Mouse (Mus musculus) kidney, embryonic 15.5 days (tissue): ENCODE measurements around the gene Best1. TPM values are rescaled to one million over a fixed set of nuclear protein-coding genes. Genes with fewer than 3 reads are reported as not detected.

Experiments used
- ATAC-seq: fragments of 200-750 bp; cut with Nextera tagmentation; replicated peaks from 2 replicates; pipeline ENCODE4 v1.8.0; 2017; ENCODE audit warnings: moderate TSS enrichment; ENCODE audit not compliant: low FRiP score
- H3K27ac ChIP-seq: fragments of 300-500 bp; sonication (generic); 2 replicates; pipeline ENCODE4 v1.5.1; 2015; ENCODE audit warnings: mild to moderate bottlenecking, inconsistent platforms
- H3K27me3 ChIP-seq: fragments of 300-500 bp; sonication (generic); 2 replicates; pipeline ENCODE4 v1.6.1; 2015; ENCODE audit warnings: inconsistent platforms
- H3K36me3 ChIP-seq: fragments of 300-500 bp; sonication (generic); 2 replicates; pipeline ENCODE4 v1.6.1; 2015; ENCODE audit warnings: inconsistent platforms
- H3K4me1 ChIP-seq: fragments of 300-500 bp; sonication (generic); 2 replicates; pipeline ENCODE4 v1.6.1; 2015; ENCODE audit warnings: inconsistent platforms
- H3K4me2 ChIP-seq: fragments of 300-500 bp; sonication (generic); 2 replicates; pipeline ENCODE4 v1.6.1; 2015; ENCODE audit warnings: moderate library complexity, mild to moderate bottlenecking, inconsistent platforms
- H3K4me3 ChIP-seq: fragments of 300-500 bp; sonication (generic); replicated peaks from 2 replicates; pipeline ENCODE4 v1.5.1; 2015; ENCODE audit warnings: mild to moderate bottlenecking, inconsistent platforms
- H3K9ac ChIP-seq: fragments of 300-500 bp; sonication (generic); 2 replicates; pipeline ENCODE4 v1.6.1; 2015; ENCODE audit warnings: mild to moderate bottlenecking, inconsistent platforms
- H3K9me3 ChIP-seq: fragments of 300-500 bp; sonication (generic); replicated peaks from 2 replicates; pipeline ENCODE4 v1.6.1; 2016; ENCODE audit warnings: inconsistent platforms
- WGBS: fragments of 180-500 bp; shearing (Covaris S2); methylation state at CpG from one replicate; pipeline ENCODE4 v1.1.7; 2015; ENCODE audit warnings: mixed read lengths; 5-methylcytosine and 5-hydroxymethylcytosine counted together
- polyA plus RNA-seq: library from polyadenylated mRNA; unstranded; fragments of >200 nt; fragmentation: Nextera tagmentation; extraction: Ambion mirVana; gene quantifications from 2 replicates; pipeline ENCODE4 v1.2.1, GENCODE M21; 2015

The Best1 gene
- polyA plus RNA-seq = 1.4 and 1.7 TPM in 2 replicates

GRCm38 (mm10) chr19:10001206-10001969 lies at the start of gene Best1, which contains the start of gene Rab3il1:
Gene Best1 (minus strand): TSS chr19:10001633.
Gene Rab3il1 (plus strand): TSS chr19:10001669.
- H3K36me3 ChIP-seq = no peaks in the 10 kb centered on the region
- H3K4me1 ChIP-seq = no peaks in the 10 kb centered on the region
- H3K9ac ChIP-seq = no peak within 1 kb of the TSS
- H3K27me3 ChIP-seq = no peaks in the 10 kb centered on the region
- H3K9me3 ChIP-seq = no peaks in the 10 kb centered on the region
- no peak within 1 kb of the TSS for H3K4me2 ChIP-seq
- no peak for ATAC-seq
- H3K27ac ChIP-seq = no peak within 1 kb of the TSS
- 59% methylated on average over 7 of the region's 7 CpGs for WGBS
- no peak within 1 kb of the TSS for H3K4me3 ChIP-seq

- ATAC-seq = no peak
These were observed 49.0 kb upstream of the Best1 start for GRCm38 (mm10) chr19:10050438-10050837.

GRCm38 (mm10) chr19:10049533-10049932 lies 48.1 kb upstream of the Best1 start:
- no peak overlapping the region for H3K4me2 ChIP-seq
- peaks cover 20% of the 10 kb centered on the region; the same call in 1 of the 2 replicates for H3K36me3 ChIP-seq
- H3K9ac ChIP-seq = no peak overlapping the region
- H3K27me3 ChIP-seq = no peaks in the 10 kb centered on the region
- peaks cover 15% of the 10 kb centered on the region for H3K4me1 ChIP-seq
- no peaks in the 10 kb centered on the region for H3K9me3 ChIP-seq
- no peak overlapping the region for H3K4me3 ChIP-seq
- no peak overlapping the region for H3K27ac ChIP-seq
- no peak for ATAC-seq

More at GRCm38 (mm10) chr19:10050438-10050837, 49.0 kb upstream of the Best1 start:
- Histone ChIP-seq H3K27ac (no peak overlapping the region), H3K4me1 (peaks cover 15% of the 10 kb centered on the region), H3K4me3 (no peak overlapping the region), H3K4me2 (no peak overlapping the region), H3K9ac (no peak overlapping the region), H3K36me3 (peaks cover 27% of the 10 kb centered on the region), H3K27me3 (no peaks in the 10 kb centered on the region), H3K9me3 (no peaks in the 10 kb centered on the region)
- WGBS = 78% methylated on average over 2 of the region's 2 CpGs

- no peak for ATAC-seq
- no peaks in the 10 kb centered on the region for H3K27me3 ChIP-seq
- WGBS = 48% methylated on average over 3 of the region's 3 CpGs
These were observed 45.5 kb upstream of the Best1 start for GRCm38 (mm10) chr19:10046983-10047382.

GRCm38 (mm10) chr19:10046346-10046745 lies 44.9 kb upstream of the Best1 start:
- Histone ChIP-seq H3K4me2 (no peak overlapping the region), H3K36me3 (no peaks in the 10 kb centered on the region), H3K4me1 (peaks cover 38% of the 10 kb centered on the region), H3K9ac (no peak overlapping the region), H3K27ac (no peak overlapping the region), H3K9me3 (no peaks in the 10 kb centered on the region), H3K4me3 (no peak overlapping the region), H3K27me3 (no peaks in the 10 kb centered on the region)
- no peak for ATAC-seq
- whole genome bisulfite sequencing = 46% methylated on average over 4 of the region's 4 CpGs

More at GRCm38 (mm10) chr19:10046983-10047382, 45.5 kb upstream of the Best1 start:
- H3K36me3 ChIP-seq = no peaks in the 10 kb centered on the region
- no peak overlapping the region for H3K27ac ChIP-seq
- H3K9ac ChIP-seq = no peak overlapping the region
- H3K4me1 ChIP-seq = peaks cover 34% of the 10 kb centered on the region
- no peak overlapping the region for H3K4me3 ChIP-seq
- H3K9me3 ChIP-seq = no peaks in the 10 kb centered on the region
- no peak overlapping the region for H3K4me2 ChIP-seq

GRCm38 (mm10) chr19:10045707-10046106 lies 44.3 kb upstream of the Best1 start:
- 87% methylated on average over 2 of the region's 2 CpGs for WGBS
- no peak overlapping the region for H3K9ac ChIP-seq
- H3K9me3 ChIP-seq = no peaks in the 10 kb centered on the region
- peaks cover 44% of the 10 kb centered on the region for H3K4me1 ChIP-seq
- no peak overlapping the region for H3K27ac ChIP-seq
- ATAC-seq = no peak
- no peaks in the 10 kb centered on the region for H3K36me3 ChIP-seq
- H3K4me2 ChIP-seq = no peak overlapping the region
- no peaks in the 10 kb centered on the region for H3K27me3 ChIP-seq
- H3K4me3 ChIP-seq = no peak overlapping the region

- no peak overlapping the region for H3K4me3 ChIP-seq
- H3K27ac ChIP-seq = no peak overlapping the region
- no peaks in the 10 kb centered on the region for H3K27me3 ChIP-seq
- H3K9me3 ChIP-seq = no peaks in the 10 kb centered on the region
- H3K4me2 ChIP-seq = peak overlapping the region; percentile 94
- peaks cover 46% of the 10 kb centered on the region for H3K4me1 ChIP-seq
- ATAC-seq = no peak
- H3K36me3 ChIP-seq = no peaks in the 10 kb centered on the region
- no peak overlapping the region for H3K9ac ChIP-seq
These were observed 42.2 kb upstream of the Best1 start for GRCm38 (mm10) chr19:10043643-10044042.

- 85% methylated on average over 4 of the region's 4 CpGs for WGBS
- Histone ChIP-seq H3K27ac (no peak overlapping the region), H3K27me3 (no peaks in the 10 kb centered on the region), H3K9ac (no peak overlapping the region), H3K4me1 (peaks cover 52% of the 10 kb centered on the region), H3K9me3 (no peaks in the 10 kb centered on the region), H3K36me3 (no peaks in the 10 kb centered on the region), H3K4me2 (peak overlapping the region; percentile 94), H3K4me3 (peak overlapping the region; percentile 59)
- ATAC-seq = no peak
These were observed 41.4 kb upstream of the Best1 start for GRCm38 (mm10) chr19:10042816-10043215.

GRCm38 (mm10) chr19:10042232-10042631 lies 40.8 kb upstream of the Best1 start:
- Histone ChIP-seq H3K27me3 (no peaks in the 10 kb centered on the region), H3K9ac (peak overlapping the region; percentile 44), H3K9me3 (no peaks in the 10 kb centered on the region), H3K4me2 (peak overlapping the region; percentile 94), H3K36me3 (no peaks in the 10 kb centered on the region), H3K4me1 (peaks cover 58% of the 10 kb centered on the region), H3K27ac (no peak overlapping the region; the same call in 1 of the 2 replicates), H3K4me3 (peak overlapping the region; percentile 59)
- 0 out of 2 replicates have a peak, but pooled peaks have one; percentile 0 for ATAC-seq
- 57% methylated on average over 6 of the region's 6 CpGs for WGBS

GRCm38 (mm10) chr19:10041388-10042148 lies 40.1 kb upstream of the Best1 start, which contains the start of gene Fads3:
Gene Fads3 (plus strand): TSS chr19:10041569.
- Histone ChIP-seq H3K4me2 (peak within 1 kb of the TSS; percentile 94), H3K4me1 (peaks cover 57% of the 10 kb centered on the region), H3K9me3 (no peaks in the 10 kb centered on the region), H3K27me3 (no peaks in the 10 kb centered on the region), H3K4me3 (peak within 1 kb of the TSS; percentile 59), H3K9ac (peak within 1 kb of the TSS; percentile 44), H3K27ac (peak within 1 kb of the TSS; percentile 38), H3K36me3 (no peaks in the 10 kb centered on the region)
- WGBS = under 1% methylated on average over 66 of the region's 69 CpGs
- ATAC-seq = peak; percentile 92

- H3K27ac ChIP-seq = peak overlapping the region; percentile 14; the same call in 1 of the 2 replicates
- no peaks in the 10 kb centered on the region for H3K36me3 ChIP-seq
- H3K4me1 ChIP-seq = peaks cover 53% of the 10 kb centered on the region
- H3K4me2 ChIP-seq = peak overlapping the region; percentile 94
- ATAC-seq = no peak
- peak overlapping the region; percentile 59 for H3K4me3 ChIP-seq
- H3K9ac ChIP-seq = peak overlapping the region; percentile 44
- H3K27me3 ChIP-seq = no peaks in the 10 kb centered on the region
- no peaks in the 10 kb centered on the region for H3K9me3 ChIP-seq
- 6% methylated on average over 20 of the region's 20 CpGs for WGBS
These were observed 39.5 kb upstream of the Best1 start for GRCm38 (mm10) chr19:10040866-10041387.

GRCm38 (mm10) chr19:10039615-10040014 lies 38.2 kb upstream of the Best1 start:
- Histone ChIP-seq H3K9me3 (no peaks in the 10 kb centered on the region), H3K9ac (no peak overlapping the region), H3K36me3 (no peaks in the 10 kb centered on the region), H3K27me3 (no peaks in the 10 kb centered on the region), H3K4me3 (no peak overlapping the region), H3K4me1 (peaks cover 58% of the 10 kb centered on the region), H3K4me2 (no peak overlapping the region), H3K27ac (no peak overlapping the region)
- WGBS = 85% methylated on average over 2 of the region's 2 CpGs
- no peak for ATAC-seq
